Mouse (Mus musculus) lung, embryonic 16.5 days (tissue): ENCODE measurements around the gene Pcsk7. TPM values are rescaled to one million over a fixed set of nuclear protein-coding genes. Genes with fewer than 3 reads are reported as not detected.
A peak's percentile ranks its signal among the peaks of the same experiment; 100 is the strongest.

ENCODE experiments used
- ATAC-seq: fragments of 200-750 bp; cut with Nextera tagmentation; 2 replicates; pipeline ENCODE4 v1.8.0; 2017; ENCODE audit warnings: low read depth, mild to moderate bottlenecking, moderate library complexity
- H3K27ac ChIP-seq: fragments of 300-500 bp; sonication (generic); 2 replicates; pipeline ENCODE4 v1.5.1; 2014; ENCODE audit warnings: mild to moderate bottlenecking, control low read depth, low read length
- H3K27me3 ChIP-seq: fragments of 300-500 bp; sonication (generic); 2 replicates; pipeline ENCODE4 v1.6.1; 2014; ENCODE audit warnings: low read depth, low read length, mixed read lengths; ENCODE audit not compliant: control insufficient read depth, insufficient read depth
- H3K36me3 ChIP-seq: fragments of 300-500 bp; sonication (generic); 2 replicates; pipeline ENCODE4 v1.6.1; 2014; ENCODE audit warnings: low read length; ENCODE audit not compliant: control insufficient read depth, insufficient read depth
- H3K4me1 ChIP-seq: fragments of 300-500 bp; sonication (generic); replicated peaks from 2 replicates; pipeline ENCODE4 v1.6.1; 2014; ENCODE audit warnings: low read length, mixed read lengths; ENCODE audit not compliant: control insufficient read depth, insufficient read depth
- H3K4me2 ChIP-seq: fragments of 300-500 bp; sonication (generic); 2 replicates; pipeline ENCODE4 v1.6.1; 2014; ENCODE audit warnings: low read depth, low read length, control low read depth
- H3K4me3 ChIP-seq: fragments of 300-500 bp; sonication (generic); 2 replicates; pipeline ENCODE4 v1.5.1; 2014; ENCODE audit warnings: mild to moderate bottlenecking, low read length, control low read depth
- H3K9ac ChIP-seq: fragments of 300-500 bp; sonication (generic); 2 replicates; pipeline ENCODE4 v1.6.1; 2014; ENCODE audit warnings: low read length, control low read depth
- H3K9me3 ChIP-seq: fragments of 300-500 bp; sonication (generic); 2 replicates; pipeline ENCODE4 v1.6.1; 2016; ENCODE audit warnings: low read length; ENCODE audit not compliant: control insufficient read depth
- WGBS: fragments of 180-500 bp; shearing (Covaris S2); extraction: QIAGEN DNeasy Blood & Tissue Kit; methylation state at CpG from one replicate; pipeline ENCODE4 v1.1.7; 2014; 5-methylcytosine and 5-hydroxymethylcytosine counted together
- polyA plus RNA-seq: library from polyadenylated mRNA; unstranded; fragments of >200 nt; fragmentation: Nextera tagmentation; extraction: Ambion mirVana; gene quantifications from 2 replicates; pipeline ENCODE4 v1.2.1, GENCODE M21; 2015

Gene Pcsk7
- polyA plus RNA-seq, 1 experiment from 2014 or later = 26.6 TPM

- 0% methylated on average over 17 of the region's 19 CpGs for WGBS
- peaks cover 22% of the 10 kb centered on the region for H3K36me3 ChIP-seq
- H3K27me3 ChIP-seq = no peaks in the 10 kb centered on the region
These were observed 756 bp downstream of the Pcsk7 start for GRCm38 (mm10) chr9:45907078-45907428.

GRCm38 (mm10) chr9:45910995-45911394 lies 4.7 kb downstream of the Pcsk7 start:
- H3K4me2 ChIP-seq = no peak overlapping the region
- H3K27me3 ChIP-seq = no peaks in the 10 kb centered on the region
- H3K9ac ChIP-seq = no peak overlapping the region
- ATAC-seq = no peak
- H3K9me3 ChIP-seq = no peaks in the 10 kb centered on the region
- no peak overlapping the region for H3K27ac ChIP-seq
- peaks cover 39% of the 10 kb centered on the region for H3K36me3 ChIP-seq
- H3K4me3 ChIP-seq = no peak overlapping the region
- 84% methylated on average over 3 of the region's 3 CpGs for WGBS
- peaks cover 7% of the 10 kb centered on the region for H3K4me1 ChIP-seq

More at GRCm38 (mm10) chr9:45907078-45907428, 756 bp downstream of the Pcsk7 start:
- peak overlapping the region; percentile 98 for H3K27ac ChIP-seq
- H3K9me3 ChIP-seq = no peaks in the 10 kb centered on the region
- H3K4me1 ChIP-seq = peaks cover 15% of the 10 kb centered on the region
- peak overlapping the region; percentile 98 for H3K9ac ChIP-seq
- H3K4me2 ChIP-seq = peak overlapping the region; percentile 77
- ATAC-seq = no peak
- H3K4me3 ChIP-seq = peak overlapping the region; percentile 96

- WGBS = 65% methylated on average over 1 of the region's 1 CpGs
These were observed 5.4 kb downstream of the Pcsk7 start for GRCm38 (mm10) chr9:45911673-45912072.

GRCm38 (mm10) chr9:45915659-45916058 lies 9.4 kb downstream of the Pcsk7 start:
- Histone ChIP-seq H3K27ac (no peak overlapping the region), H3K4me1 (peaks cover 4% of the 10 kb centered on the region; the same call in 1 of the 2 replicates), H3K9ac (no peak overlapping the region), H3K9me3 (no peaks in the 10 kb centered on the region), H3K27me3 (no peaks in the 10 kb centered on the region), H3K4me3 (no peak overlapping the region), H3K36me3 (peaks cover 45% of the 10 kb centered on the region), H3K4me2 (no peak overlapping the region)
- 96% methylated on average over 2 of the region's 2 CpGs for WGBS
- ATAC-seq = no peak

More at GRCm38 (mm10) chr9:45911673-45912072, 5.4 kb downstream of the Pcsk7 start:
- no peak for ATAC-seq
- Histone ChIP-seq H3K36me3 (peaks cover 40% of the 10 kb centered on the region), H3K9ac (no peak overlapping the region), H3K4me3 (no peak overlapping the region), H3K4me1 (peaks cover 7% of the 10 kb centered on the region), H3K9me3 (no peaks in the 10 kb centered on the region), H3K4me2 (no peak overlapping the region), H3K27me3 (no peaks in the 10 kb centered on the region), H3K27ac (no peak overlapping the region)

DNA sequence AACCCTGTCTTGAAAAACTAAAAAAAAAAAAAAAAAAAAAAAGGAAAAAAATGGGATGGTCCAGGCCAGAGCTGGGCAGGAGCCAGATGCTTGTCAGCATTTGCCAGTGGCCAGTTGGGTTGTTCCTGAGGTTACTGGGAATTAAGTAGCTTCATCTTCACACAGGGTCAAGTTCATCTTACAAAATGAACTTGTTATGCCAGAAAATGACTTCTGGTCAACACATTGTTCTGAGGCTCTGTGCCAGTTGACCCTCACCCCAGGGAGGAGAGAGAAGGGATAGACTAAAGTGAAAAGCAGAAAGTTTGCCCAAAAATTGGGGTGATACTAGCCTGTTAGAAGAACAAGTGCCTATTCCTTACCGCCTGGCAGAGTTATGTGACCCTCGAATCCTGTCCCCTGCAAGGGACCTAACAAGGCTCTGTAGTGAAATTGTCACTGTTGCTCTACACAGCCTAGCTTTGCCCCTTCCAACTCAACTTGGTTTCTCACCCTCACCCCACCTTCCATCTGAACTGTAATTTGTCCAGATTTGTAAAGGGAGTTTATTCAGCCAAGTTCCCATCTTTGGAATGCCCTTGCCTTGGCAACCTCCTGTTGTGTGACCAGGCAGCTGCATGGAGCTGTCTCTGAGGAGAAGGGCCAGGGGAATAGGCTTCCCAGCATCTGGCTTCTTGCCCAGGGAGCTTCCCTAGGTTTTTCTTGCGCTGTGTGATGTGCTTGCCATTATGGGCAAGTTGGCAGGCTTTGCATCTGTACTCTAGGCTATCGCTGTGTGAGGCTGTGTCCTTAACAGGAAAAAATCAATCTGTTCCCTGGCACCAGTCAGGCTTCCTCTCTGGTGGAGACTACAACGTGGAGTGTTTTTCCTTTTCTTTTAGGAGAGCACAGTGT lies 11.0 kb downstream of the Pcsk7 start:
- peak; percentile 80 for ATAC-seq
- no peaks in the 10 kb centered on the region for H3K9me3 ChIP-seq
- 60% methylated on average over 5 of the region's 5 CpGs for WGBS

GRCm38 (mm10) chr9:45919895-45920294 lies 13.6 kb downstream of the Pcsk7 start:
- H3K4me3 ChIP-seq = no peak overlapping the region
- peaks cover 35% of the 10 kb centered on the region for H3K36me3 ChIP-seq
- H3K9ac ChIP-seq = no peak overlapping the region
- H3K27ac ChIP-seq = peak overlapping the region; percentile 62
- H3K4me1 ChIP-seq = peaks cover 4% of the 10 kb centered on the region; the same call in 1 of the 2 replicates
- no peak overlapping the region for H3K4me2 ChIP-seq
- ATAC-seq = peak; percentile 12; the same call in 1 of the 2 replicates
- H3K9me3 ChIP-seq = no peaks in the 10 kb centered on the region
- H3K27me3 ChIP-seq = no peaks in the 10 kb centered on the region
- WGBS = 42% methylated on average over 1 of the region's 1 CpGs

More for the DNA sequence above, 11.0 kb downstream of the Pcsk7 start:
- peak overlapping the region; percentile 66 for H3K27ac ChIP-seq
- H3K4me2 ChIP-seq = no peak overlapping the region
- no peak overlapping the region for H3K4me3 ChIP-seq
- H3K9ac ChIP-seq = no peak overlapping the region
- no peaks in the 10 kb centered on the region for H3K27me3 ChIP-seq
- peaks cover 39% of the 10 kb centered on the region for H3K36me3 ChIP-seq
- H3K4me1 ChIP-seq = peaks cover 4% of the 10 kb centered on the region; the same call in 1 of the 2 replicates

DNA sequence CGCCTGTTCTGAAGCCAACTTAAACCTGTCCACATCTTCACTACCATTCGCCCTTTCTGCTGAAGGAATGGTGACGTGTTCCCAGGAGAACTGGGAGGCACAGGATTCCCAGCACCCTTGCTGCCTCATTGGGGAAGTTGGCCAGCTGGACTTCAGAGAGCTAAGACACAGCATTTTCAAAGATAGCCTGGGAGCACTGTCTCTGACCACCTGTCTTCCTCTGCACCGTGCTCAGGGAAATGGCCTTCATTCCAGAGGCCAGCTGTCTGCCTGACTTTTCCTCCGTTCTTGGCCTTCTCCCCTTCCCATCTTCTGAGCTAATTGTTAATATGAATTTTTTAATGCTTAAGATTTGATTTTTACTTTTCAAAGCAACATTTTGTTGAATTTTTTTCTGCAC lies 23.0 kb downstream of the Pcsk7 start:
- no peak overlapping the region for H3K9ac ChIP-seq
- H3K4me3 ChIP-seq = no peak overlapping the region
- H3K4me2 ChIP-seq = no peak overlapping the region
- peaks cover 18% of the 10 kb centered on the region for H3K36me3 ChIP-seq
- 84% methylated on average over 5 of the region's 5 CpGs for WGBS
- no peaks in the 10 kb centered on the region for H3K9me3 ChIP-seq
- ATAC-seq = no peak
- no peak overlapping the region for H3K27ac ChIP-seq
- H3K4me1 ChIP-seq = peaks cover 22% of the 10 kb centered on the region
- no peaks in the 10 kb centered on the region for H3K27me3 ChIP-seq

GRCm38 (mm10) chr9:45931958-45932357 lies 25.7 kb downstream of the Pcsk7 start:
- Histone ChIP-seq H3K4me2 (no peak overlapping the region), H3K27me3 (no peaks in the 10 kb centered on the region), H3K4me1 (peaks cover 31% of the 10 kb centered on the region), H3K9ac (no peak overlapping the region), H3K9me3 (no peaks in the 10 kb centered on the region), H3K4me3 (no peak overlapping the region), H3K27ac (peak overlapping the region; percentile 60), H3K36me3 (peaks cover 12% of the 10 kb centered on the region)
- peak; percentile 25; the same call in 1 of the 2 replicates for ATAC-seq
- WGBS = 33% methylated on average over 1 of the region's 1 CpGs

GRCm38 (mm10) chr9:45932571-45933415 lies 26.5 kb downstream of the Pcsk7 start:
- Histone ChIP-seq H3K27me3 (no peaks in the 10 kb centered on the region), H3K9me3 (no peaks in the 10 kb centered on the region), H3K36me3 (peaks cover 7% of the 10 kb centered on the region; the same call in 1 of the 2 replicates), H3K4me3 (no peak overlapping the region), H3K4me2 (peak overlapping the region; percentile 25), H3K4me1 (peaks cover 31% of the 10 kb centered on the region), H3K9ac (peak overlapping the region; percentile 31; the same call in 1 of the 2 replicates), H3K27ac (peak overlapping the region; percentile 60)
- 55% methylated on average over 11 of the region's 11 CpGs for WGBS
- ATAC-seq = no peak
